ENCODE assay signal across 8 mouse cellular contexts in genomic region chr10:67647777-67648727, GRCm38 (mm10).
DNase-seq lines count a peak whose midpoint lies in the region; ATAC-seq lines count a peak whose summit lies in the region.

No protein-coding gene starts in this region.

- H3K27me3 ChIP-seq in hindbrain, embryonic 14.5 days (ENCODE audit: control insufficient read depth, insufficient read depth, low read length), result no peaks in the 10 kb centered on the region
- H3K27me3 ChIP-seq in liver, embryonic 16.5 days (ENCODE audit: control insufficient read depth, insufficient read depth, low read depth, low read length), result no peaks in the 10 kb centered on the region

- 29% methylated on average over 20 of the region's 20 CpGs for WGBS in hindbrain, embryonic 14.5 days
- WGBS in liver, embryonic 16.5 days (ENCODE audit: insufficient replicate concordance), result 13% methylated on average over 20 of the region's 20 CpGs

- H3K9ac ChIP-seq in hindbrain, embryonic 14.5 days, result peak overlapping the region; percentile 20; the same call in 1 of the 2 replicates
- H3K9ac ChIP-seq in liver, embryonic 16.5 days (ENCODE audit: low read depth, low read length), result no peak overlapping the region

- H3K36me3 ChIP-seq in hindbrain, embryonic 14.5 days (replicated peaks; ENCODE audit: control insufficient read depth, insufficient read depth), result no peaks in the 10 kb centered on the region
- H3K36me3 ChIP-seq in liver, embryonic 16.5 days (ENCODE audit: control insufficient read depth, insufficient read depth), result no peaks in the 10 kb centered on the region

- peak overlapping the region; percentile 48 for H3K4me2 ChIP-seq in hindbrain, embryonic 14.5 days (replicated peaks)
- peak overlapping the region; percentile 52 for H3K4me2 ChIP-seq in liver, embryonic 16.5 days (ENCODE audit: low read depth, low read length)

- ATAC-seq in hindbrain, embryonic 14.5 days (ENCODE audit: low FRiP score), result no peak
- no peak for ATAC-seq in liver, embryonic 16.5 days (ENCODE audit: low read depth)
- peak; percentile 37; the same call in 1 of the 2 replicates for ATAC-seq in neutrophil, adult 5-6 weeks (ENCODE audit: extremely low read depth, insufficient number of reproducible peaks, low FRiP score, poor library complexity, severe bottlenecking)

- H3K4me3 ChIP-seq in hindbrain, embryonic 14.5 days (replicated peaks; ENCODE audit: low read length), result peak overlapping the region; percentile 15
- no peak overlapping the region for H3K4me3 ChIP-seq in liver, embryonic 16.5 days (ENCODE audit: low read depth, low read length)

- 0 out of 2 replicates have a peak, but pooled peaks cover 13% of the 10 kb centered on the region for H3K4me1 ChIP-seq in hindbrain, embryonic 14.5 days (replicated peaks; ENCODE audit: control insufficient read depth, insufficient read depth, low read length)
- peaks cover 6% of the 10 kb centered on the region; the same call in 1 of the 2 replicates for H3K4me1 ChIP-seq in liver, embryonic 16.5 days (ENCODE audit: control insufficient read depth, low read depth, low read length)

- no peak overlapping the region for H3K27ac ChIP-seq in hindbrain, embryonic 14.5 days
- no peak overlapping the region for H3K27ac ChIP-seq in liver, embryonic 16.5 days (ENCODE audit: low read length)

- DNase-seq in urinary bladder, postnatal 25 days (ENCODE audit: low spot score), result peak; percentile 12
- DNase-seq in urinary bladder, adult 18-20 months (ENCODE audit: low spot score in 2 of 2), result no peak
- DNase-seq in gastrocnemius, adult 18-20 months (ENCODE audit: low spot score), result peak; percentile 50
- DNase-seq in hindbrain, embryonic 14.5 days (ENCODE audit: low spot score), result no peak
- DNase-seq in frontal cortex, postnatal 14 days (ENCODE audit: low spot score in 2 of 2), result no peak
- no peak for DNase-seq in frontal cortex, adult 2 months (ENCODE audit: extremely low spot score in 1 of 2, low spot score in 1 of 2)

- H3K9me3 ChIP-seq in hindbrain, embryonic 14.5 days (ENCODE audit: control insufficient read depth, low read length), result no peaks in the 10 kb centered on the region
- H3K9me3 ChIP-seq in liver, embryonic 16.5 days (replicated peaks; ENCODE audit: control insufficient read depth, low read length), result no peaks in the 10 kb centered on the region

Comparison
In these comparisons a context has a peak if more than half of its experiments do, and no peak if none do; other contexts are left out.
1. DNase-seq: peak in urinary bladder, postnatal 25 days (single experiment) and gastrocnemius, adult 18-20 months (single experiment); none in urinary bladder, adult 18-20 months (0 of 2), hindbrain, embryonic 14.5 days (single experiment), frontal cortex, postnatal 14 days (0 of 2) and frontal cortex, adult 2 months (0 of 2).